In the genomic region with DNA sequence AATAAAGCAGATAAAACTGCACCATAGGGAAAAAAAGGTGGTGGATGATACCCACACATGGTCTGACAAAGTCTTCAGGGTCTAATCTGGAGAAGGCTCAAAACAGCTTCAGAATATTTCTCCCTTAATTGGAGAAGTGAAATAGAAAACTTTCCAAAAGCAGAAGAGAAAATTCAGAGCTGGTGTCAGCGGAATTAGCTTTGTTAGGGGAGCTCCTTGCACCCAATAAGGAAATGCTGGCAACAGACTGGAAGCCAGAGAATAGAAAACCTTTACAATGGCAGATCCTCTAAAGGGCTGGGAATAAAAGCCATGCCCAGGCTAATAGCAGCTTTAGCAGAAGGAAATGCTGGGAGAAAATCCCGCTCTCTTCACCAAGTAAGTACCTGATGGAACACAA, we compare ENCODE assay signal across 32 mouse cellular contexts. TPM values are rescaled to one million over a fixed set of nuclear protein-coding genes. Genes with fewer than 3 reads are reported as not detected.
"Had no signal": no experiment of that assay in that cellular context is flagged by ENCODE, and none has a peak within 500 bp of the region (broad histone marks: within the 10 kb centered on the region; RNA-seq: fewer than 3 reads in every experiment).

No protein-coding gene starts in this region.

- H3K36me3 ChIP-seq: limb, embryonic 12.5 days; limb, embryonic 15.5 days; liver, embryonic 13.5 days; midbrain, embryonic 10.5 days had no signal

- H3K4me2 ChIP-seq: limb, embryonic 12.5 days; limb, embryonic 15.5 days; liver, embryonic 13.5 days had no signal

- H3K4me3 ChIP-seq: layer of hippocampus, adult 2 months; limb, embryonic 12.5 days; limb, embryonic 15.5 days; liver, embryonic 13.5 days; megakaryocyte, embryonic 14.5 days; midbrain, embryonic 10.5 days had no signal

- DNase-seq: kidney, adult 11 months; kidney, adult 8-10 months; kidney, postnatal 14 days; kidney, postnatal 4 days; layer of hippocampus, adult 9-11 months; layer of hippocampus, postnatal 36 days; left cerebral cortex, postnatal 4 days; liver, embryonic 13.5 days; lung, adult 2 months; lung, postnatal 14 days; lung, postnatal 4 days; midbrain, embryonic 14.5 days; right cerebral cortex, postnatal 14 days; right cerebral cortex, postnatal 4 days; thymus, adult 2 months; thymus, postnatal 14 days; thymus, postnatal 4 days had no signal

- H3K9me3 ChIP-seq: limb, embryonic 12.5 days; limb, embryonic 15.5 days; liver, embryonic 13.5 days; midbrain, embryonic 10.5 days had no signal

- H3K4me1 ChIP-seq: limb, embryonic 12.5 days; limb, embryonic 15.5 days; liver, embryonic 13.5 days; midbrain, embryonic 10.5 days had no signal

- H3K27ac ChIP-seq: layer of hippocampus, adult 2 months; limb, embryonic 12.5 days; limb, embryonic 15.5 days; liver, embryonic 13.5 days; midbrain, embryonic 10.5 days; stomach, postnatal 0 days had no signal

- H3K9ac ChIP-seq: limb, embryonic 12.5 days; limb, embryonic 15.5 days; liver, embryonic 13.5 days had no signal

- H3K27me3 ChIP-seq: limb, embryonic 12.5 days; limb, embryonic 15.5 days; liver, embryonic 13.5 days had no signal

RNA-seq across cellular contexts. Expression of gene 4930522H14Rik, which starts 15.4 kb away (rescaled TPM):
- total RNA-seq: layer of hippocampus, adult 2 months; layer of hippocampus, postnatal 36 days; left cerebral cortex, adult 8-10 months; left cerebral cortex, postnatal 14 days; left cerebral cortex, postnatal 4 days; midbrain, postnatal 0 days had no signal
- polyA plus RNA-seq: kidney, embryonic 16.5 days; limb, embryonic 12.5 days; limb, embryonic 15.5 days; liver, embryonic 13.5 days; liver, embryonic 16.5 days; lung, adult 2 months; lung, embryonic 16.5 days; midbrain, embryonic 10.5 days; midbrain, embryonic 14.5 days; midbrain, postnatal 0 days; neural tube, embryonic 11.5 days; neural tube, embryonic 14.5 days; stomach, embryonic 14.5 days; stomach, postnatal 0 days; thymus, adult 2 months had no signal
